Mouse (Mus musculus) liver, embryonic 14 days (tissue): ENCODE measurements around the gene Tmem196. TPM values are rescaled to one million over a fixed set of nuclear protein-coding genes. Genes with fewer than 3 reads are reported as not detected.

Experiments
- polyA plus RNA-seq: library from polyadenylated mRNA; depleted of rRNA; stranded (reverse); fragments of >200 nt; gene quantifications from 2 replicates; pipeline ENCODE4 v1.2.3, GENCODE M21; 2012; rRNA removed

Gene Tmem196
- polyA plus RNA-seq, result 0.03 TPM in 1 of 2 replicates, not detected in the other

GRCm38 (mm10) chr12:119945589-119946310 is at the start of gene Tmem196:
Gene Tmem196 (plus strand): TSS chr12:119945822.

